Mouse (Mus musculus) liver, embryonic 14.5 days (tissue): Measurements from ENCODE around the gene Nabp2.

Experiments
- CTCF ChIP-seq: IDR thresholded peaks from 2 replicates; pipeline ENCODE4 v1.5.1; 2016; ENCODE audit warnings: antibody characterized with exemption, low read depth, control low read depth
- EP300 ChIP-seq: IDR thresholded peaks from 2 replicates; pipeline ENCODE4 v1.6.1; 2016; ENCODE audit warnings: antibody characterized with exemption, low read depth

DNA sequence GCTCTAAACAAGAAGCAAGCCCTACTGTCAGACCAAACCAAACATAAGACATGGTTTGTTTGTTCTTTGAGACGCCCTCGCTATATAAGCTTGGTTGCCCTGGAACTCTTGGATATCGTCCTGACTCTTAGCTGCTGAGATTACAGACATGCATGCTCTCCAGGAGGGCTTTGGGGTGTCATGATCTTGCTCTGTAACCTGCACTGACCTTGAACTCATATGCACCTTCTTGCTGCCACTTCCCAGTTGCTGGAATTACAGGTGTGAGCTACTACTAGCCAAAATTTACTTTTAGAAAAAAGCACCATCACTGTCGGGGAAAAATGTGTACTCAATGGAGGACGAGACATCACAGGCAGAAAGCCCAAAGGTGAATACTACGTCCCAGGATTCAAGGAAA is 41.7 kb downstream of the Nabp2 start:
- TF ChIP-seq CTCF (no peak), EP300 (no peak)
